Mouse (Mus musculus): ENCODE measurements at regions not wholly inside any gene's neighbourhood (a gene's known extent, or its start where the extent isn't known, plus 50 kb on each side); places are given as distances from the start of the nearest gene placed in this dataset.

GRCm38 (mm10) chr19:14353151-14353550, 244.7 kb downstream of the Tle4 start:
- Histone ChIP-seq H3K27ac (replicated peaks) (no peak overlapping the region), H3K9me3 (replicated peaks) (no peaks in the 10 kb centered on the region), H3K36me3 (no peaks in the 10 kb centered on the region), H3K4me3 (no peak overlapping the region), H3K4me1 (peaks cover 13% of the 10 kb centered on the region; the same call in 1 of the 2 replicates), H3K27me3 (ENCODE audit: low read depth, poor library complexity, severe bottlenecking) (peaks cover 14% of the 10 kb centered on the region; the same call in 1 of the 2 replicates)
- WGBS: 82% methylated on average over 4 of the region's 4 CpGs
- no peak for DNase-seq (ENCODE audit: low spot score)

- H3K27ac ChIP-seq (replicated peaks): no peak overlapping the region
- H3K27me3 ChIP-seq (ENCODE audit: low read depth, poor library complexity, severe bottlenecking): peaks cover 18% of the 10 kb centered on the region; the same call in 1 of the 2 replicates
- no peak for DNase-seq (ENCODE audit: low spot score)
- H3K4me1 ChIP-seq: 0 out of 2 replicates have a peak, but pooled peaks cover under 1% of the 10 kb centered on the region
- no peaks in the 10 kb centered on the region for H3K36me3 ChIP-seq
- no peaks in the 10 kb centered on the region for H3K9me3 ChIP-seq (replicated peaks)
- whole genome bisulfite sequencing: 79% methylated on average over 2 of the region's 2 CpGs
- H3K4me3 ChIP-seq: no peak overlapping the region
Observed at GRCm38 (mm10) chr19:14355128-14355527, 242.7 kb downstream of the Tle4 start.

- H3K27me3 ChIP-seq (ENCODE audit: low read depth, poor library complexity, severe bottlenecking): peaks cover 19% of the 10 kb centered on the region; the same call in 1 of the 2 replicates
- DNase-seq (ENCODE audit: low spot score): no peak
- H3K4me1 ChIP-seq: no peaks in the 10 kb centered on the region
- H3K4me3 ChIP-seq: no peak overlapping the region
- no peaks in the 10 kb centered on the region for H3K36me3 ChIP-seq
- no peak overlapping the region for H3K27ac ChIP-seq (replicated peaks)
- no peaks in the 10 kb centered on the region for H3K9me3 ChIP-seq (replicated peaks)
Observed at GRCm38 (mm10) chr19:14355946-14356345, 241.9 kb downstream of the Tle4 start.

GRCm38 (mm10) chr19:14360611-14361010, 237.2 kb downstream of the Tle4 start:
- H3K4me3 ChIP-seq: no peak overlapping the region
- H3K36me3 ChIP-seq: no peaks in the 10 kb centered on the region
- no peaks in the 10 kb centered on the region for H3K4me1 ChIP-seq
- DNase-seq (ENCODE audit: low spot score): no peak
- 84% methylated on average over 5 of the region's 5 CpGs for WGBS
- H3K27ac ChIP-seq (replicated peaks): no peak overlapping the region
- H3K9me3 ChIP-seq (replicated peaks): no peaks in the 10 kb centered on the region
- H3K27me3 ChIP-seq (ENCODE audit: low read depth, poor library complexity, severe bottlenecking): peaks cover 15% of the 10 kb centered on the region

GRCm38 (mm10) chr19:14369098-14369604, 228.7 kb downstream of the Tle4 start:
- peak; percentile 15 for DNase-seq (ENCODE audit: low spot score)
- no peak overlapping the region for H3K4me3 ChIP-seq
- no peaks in the 10 kb centered on the region for H3K9me3 ChIP-seq (replicated peaks)
- 79% methylated on average over 12 of the region's 12 CpGs for WGBS
- H3K36me3 ChIP-seq: no peaks in the 10 kb centered on the region
- peak overlapping the region; percentile 64; the same call in 1 of the 2 replicates for H3K27ac ChIP-seq (replicated peaks)
- H3K27me3 ChIP-seq (ENCODE audit: low read depth, poor library complexity, severe bottlenecking): peaks cover 5% of the 10 kb centered on the region; the same call in 1 of the 2 replicates
- H3K4me1 ChIP-seq: peaks cover 18% of the 10 kb centered on the region

GRCm38 (mm10) chr19:14371360-14371759, 226.5 kb downstream of the Tle4 start:
- Histone ChIP-seq H3K9me3 (replicated peaks) (no peaks in the 10 kb centered on the region), H3K36me3 (no peaks in the 10 kb centered on the region), H3K4me3 (no peak overlapping the region), H3K4me1 (peaks cover 18% of the 10 kb centered on the region), H3K27ac (replicated peaks) (no peak overlapping the region), H3K27me3 (ENCODE audit: low read depth, poor library complexity, severe bottlenecking) (peaks cover 5% of the 10 kb centered on the region; the same call in 1 of the 2 replicates)
- no peak for DNase-seq (ENCODE audit: low spot score)
- 88% methylated on average over 5 of the region's 5 CpGs for WGBS

GRCm38 (mm10) chr19:14373996-14374395, 223.9 kb downstream of the Tle4 start:
- DNase-seq (ENCODE audit: low spot score): no peak
- H3K4me3 ChIP-seq: no peak overlapping the region
- peaks cover 7% of the 10 kb centered on the region for H3K4me1 ChIP-seq
- peaks cover 3% of the 10 kb centered on the region; the same call in 1 of the 2 replicates for H3K27me3 ChIP-seq (ENCODE audit: low read depth, poor library complexity, severe bottlenecking)
- H3K36me3 ChIP-seq: no peaks in the 10 kb centered on the region
- H3K27ac ChIP-seq (replicated peaks): no peak overlapping the region
- 93% methylated on average over 4 of the region's 4 CpGs for WGBS
- H3K9me3 ChIP-seq (replicated peaks): no peaks in the 10 kb centered on the region

- Histone ChIP-seq H3K4me1 (no peaks in the 10 kb centered on the region), H3K9me3 (replicated peaks) (no peaks in the 10 kb centered on the region), H3K4me3 (no peak overlapping the region), H3K27me3 (ENCODE audit: low read depth, poor library complexity, severe bottlenecking) (no peaks in the 10 kb centered on the region), H3K36me3 (no peaks in the 10 kb centered on the region), H3K27ac (replicated peaks) (no peak overlapping the region)
- DNase-seq (ENCODE audit: low spot score): no peak
Observed at GRCm38 (mm10) chr19:14380898-14381297, 217.0 kb downstream of the Tle4 start.

GRCm38 (mm10) chr19:14387796-14388195, 210.1 kb downstream of the Tle4 start:
- WGBS: 87% methylated on average over 5 of the region's 5 CpGs
- H3K4me3 ChIP-seq: no peak overlapping the region

GRCm38 (mm10) chr19:14388539-14388938, 209.3 kb downstream of the Tle4 start:
- H3K9me3 ChIP-seq (replicated peaks): no peaks in the 10 kb centered on the region
- H3K27me3 ChIP-seq (ENCODE audit: low read depth, poor library complexity, severe bottlenecking): peaks cover 10% of the 10 kb centered on the region; the same call in 1 of the 2 replicates
- WGBS: 42% methylated on average over 4 of the region's 4 CpGs
- no peak for DNase-seq (ENCODE audit: low spot score)
- H3K36me3 ChIP-seq: no peaks in the 10 kb centered on the region
- no peaks in the 10 kb centered on the region for H3K4me1 ChIP-seq
- no peak overlapping the region for H3K27ac ChIP-seq (replicated peaks)
- H3K4me3 ChIP-seq: no peak overlapping the region

More at GRCm38 (mm10) chr19:14387796-14388195, 210.1 kb downstream of the Tle4 start:
- no peaks in the 10 kb centered on the region for H3K36me3 ChIP-seq
- H3K4me1 ChIP-seq: no peaks in the 10 kb centered on the region
- H3K27me3 ChIP-seq (ENCODE audit: low read depth, poor library complexity, severe bottlenecking): peaks cover 10% of the 10 kb centered on the region; the same call in 1 of the 2 replicates
- DNase-seq (ENCODE audit: low spot score): no peak
- H3K9me3 ChIP-seq (replicated peaks): no peaks in the 10 kb centered on the region
- no peak overlapping the region for H3K27ac ChIP-seq (replicated peaks)

GRCm38 (mm10) chr19:14389881-14390837, 207.7 kb downstream of the Tle4 start:
- Histone ChIP-seq H3K4me3 (no peak overlapping the region), H3K4me1 (no peaks in the 10 kb centered on the region), H3K9me3 (replicated peaks) (no peaks in the 10 kb centered on the region), H3K36me3 (no peaks in the 10 kb centered on the region), H3K27ac (replicated peaks) (no peak overlapping the region), H3K27me3 (ENCODE audit: low read depth, poor library complexity, severe bottlenecking) (peaks cover 10% of the 10 kb centered on the region; the same call in 1 of the 2 replicates)
- WGBS: 85% methylated on average over 6 of the region's 6 CpGs
- no peak for DNase-seq (ENCODE audit: low spot score)

GRCm38 (mm10) chr19:14390914-14391313, 206.9 kb downstream of the Tle4 start:
- no peaks in the 10 kb centered on the region for H3K36me3 ChIP-seq
- H3K27ac ChIP-seq (replicated peaks): no peak overlapping the region
- DNase-seq (ENCODE audit: low spot score): no peak
- no peaks in the 10 kb centered on the region for H3K4me1 ChIP-seq
- 75% methylated on average over 2 of the region's 2 CpGs for WGBS
- H3K27me3 ChIP-seq (ENCODE audit: low read depth, poor library complexity, severe bottlenecking): peaks cover 10% of the 10 kb centered on the region; the same call in 1 of the 2 replicates
- H3K9me3 ChIP-seq (replicated peaks): no peaks in the 10 kb centered on the region
- H3K4me3 ChIP-seq: no peak overlapping the region

All from midbrain, embryonic 10.5 days (tissue).